In genomic region chr10:26711068-26711467, GRCm38 (mm10) we compare ENCODE assay signal across 8 mouse cellular contexts. TPM values are rescaled to one million over a fixed set of nuclear protein-coding genes. Genes with fewer than 3 reads are reported as not detected.
A peak's percentile ranks its signal among the peaks of the same experiment; 100 is the strongest.
DNase-seq lines count a peak whose midpoint lies in the region; ATAC-seq lines count a peak whose summit lies in the region.
"Had no signal": no experiment of that assay in that cellular context is flagged by ENCODE, and none has a peak within 500 bp of the region (broad histone marks: within the 10 kb centered on the region; RNA-seq: fewer than 3 reads in every experiment).

No protein-coding gene starts in this region.

- peak; percentile 48 for ATAC-seq in activated CD4-positive, CD25-positive, alpha-beta regulatory T cell, adult 4 months

- H3K36me3 ChIP-seq in embryonic facial prominence, embryonic 10.5 days (replicated peaks): no peaks in the 10 kb centered on the region

- peak; percentile 24 for DNase-seq in ovary, postnatal 14 days (ENCODE audit: low spot score)
- no peak for DNase-seq in ovary, postnatal 36 days (ENCODE audit: low spot score)
- DNase-seq in embryonic facial prominence, embryonic 10.5 days (ENCODE audit: low spot score): peak; percentile 14
- peak; percentile 37 for DNase-seq in hindlimb bud, embryonic 11.5 days (ENCODE audit: extremely low spot score, low read depth, low spot score)
- DNase-seq in left cerebral cortex, postnatal 4 days: peak; percentile 22
- peak; percentile 76 for DNase-seq in retina, postnatal 1 day

- H3K4me1 ChIP-seq in embryonic facial prominence, embryonic 10.5 days: peaks cover 6% of the 10 kb centered on the region
- H3K4me1 ChIP-seq: megakaryocyte, embryonic 14.5 days had no signal

- 14% methylated on average over 3 of the region's 3 CpGs for WGBS in embryonic facial prominence, embryonic 10.5 days

- no peaks in the 10 kb centered on the region for H3K9me3 ChIP-seq in embryonic facial prominence, embryonic 10.5 days
- H3K9me3 ChIP-seq: megakaryocyte, embryonic 14.5 days had no signal

- H3K4me3 ChIP-seq in embryonic facial prominence, embryonic 10.5 days: no peak overlapping the region
- H3K4me3 ChIP-seq: megakaryocyte, embryonic 14.5 days had no signal

- no peaks in the 10 kb centered on the region for H3K27me3 ChIP-seq in embryonic facial prominence, embryonic 10.5 days (replicated peaks; ENCODE audit: low read depth, poor library complexity, severe bottlenecking)
- H3K27me3 ChIP-seq: megakaryocyte, embryonic 14.5 days had no signal

- no peak overlapping the region; the same call in 1 of the 2 replicates for H3K27ac ChIP-seq in embryonic facial prominence, embryonic 10.5 days (replicated peaks)

- intact Hi-C loops in left cerebral cortex, postnatal 4 days (cut with DNase I): loop anchor here (5.0 to 10.0 kb wide), 2 partner anchors 176 to 284 kb away; no protein-coding TSS in a partner anchor

RNA-seq across cellular contexts. Expression of gene Arhgap18, which starts 42.2 kb away (rescaled TPM):
- polyA plus RNA-seq in activated CD4-positive, CD25-positive, alpha-beta regulatory T cell, adult 4 months (2017; shearing (Covaris generic)): 10 to 100 TPM; 34.7 to 37.5 TPM
- polyA plus RNA-seq in embryonic facial prominence, embryonic 10.5 days (2016; fragmentation: Nextera tagmentation; extraction: Ambion mirVana): 8.7 and 11.1 TPM in 2 replicates
- 10 to 100 TPM; 14.6 to 15.3 TPM for total RNA-seq in left cerebral cortex, postnatal 4 days (2021)
